Mouse (Mus musculus) brain, adult 2 months (tissue): ENCODE results near the gene Itgb2.

Source experiments
- DNase-seq: peaks from one replicate; pipeline ENCODE4 v3.0.0; 2011; ENCODE audit warnings: low read depth, low spot score

Gene Itgb2

GRCm38 (mm10) chr10:77587091-77587775 is 57.2 kb downstream of the Itgb2 start:
- DNase-seq, result no peak

- no peak for DNase-seq
Measured at GRCm38 (mm10) chr10:77588036-77588435, 58.0 kb downstream of the Itgb2 start.

- DNase-seq, result peak; percentile 41
Measured at GRCm38 (mm10) chr10:77589117-77589516, 59.1 kb downstream of the Itgb2 start.

GRCm38 (mm10) chr10:77589749-77590148 is 59.7 kb downstream of the Itgb2 start:
- no peak for DNase-seq

GRCm38 (mm10) chr10:77590812-77591211 is 60.8 kb downstream of the Itgb2 start:
- DNase-seq, result peak; percentile 90

GRCm38 (mm10) chr10:77591546-77591945 is 61.5 kb downstream of the Itgb2 start:
- DNase-seq, result peak; percentile 93

- peak; percentile 76 for DNase-seq
Measured at GRCm38 (mm10) chr10:77596060-77596459, 66.0 kb downstream of the Itgb2 start.

- DNase-seq, result no peak
Measured at GRCm38 (mm10) chr10:77603021-77603420, 73.0 kb downstream of the Itgb2 start.

- no peak for DNase-seq
Measured at GRCm38 (mm10) chr10:77604111-77604510, 74.1 kb downstream of the Itgb2 start.

GRCm38 (mm10) chr10:77604958-77605357 is 74.9 kb downstream of the Itgb2 start:
- DNase-seq, result peak; percentile 39

- peak; percentile 76 for DNase-seq
Measured at GRCm38 (mm10) chr10:77605368-77605767, 75.3 kb downstream of the Itgb2 start.

GRCm38 (mm10) chr10:77605908-77606826 is 76.1 kb downstream of the Itgb2 start, which contains the start of the genes Sumo3 and Gm49325:
Gene Sumo3, plus strand, starts transcription at chr10:77606097.
Gene Gm49325, plus strand, starts transcription at chr10:77606197.
- DNase-seq, result peak; percentile 96

- no peak for DNase-seq
Measured at GRCm38 (mm10) chr10:77606855-77607254, 76.8 kb downstream of the Itgb2 start.

GRCm38 (mm10) chr10:77607441-77607840 is 77.4 kb downstream of the Itgb2 start:
- no peak for DNase-seq

GRCm38 (mm10) chr10:77608589-77608988 is 78.5 kb downstream of the Itgb2 start:
- DNase-seq, result peak; percentile 60

- DNase-seq, result peak; percentile 57
Measured at GRCm38 (mm10) chr10:77610221-77610961, 80.3 kb downstream of the Itgb2 start.

- DNase-seq, result no peak
Measured at GRCm38 (mm10) chr10:77613409-77613808, 83.4 kb downstream of the Itgb2 start.
